Mouse (Mus musculus) hindbrain, embryonic 14.5 days (tissue): ENCODE measurements around the gene Stt3a. TPM values are rescaled to one million over a fixed set of nuclear protein-coding genes. Genes with fewer than 3 reads are reported as not detected.

Source experiments
- polyA plus RNA-seq: library from polyadenylated mRNA; unstranded; fragments of >200 nt; fragmentation: Nextera tagmentation; extraction: Ambion mirVana; gene quantifications from 2 replicates; pipeline ENCODE4 v1.2.1, GENCODE M21; 2014

Gene Stt3a
- polyA plus RNA-seq, 1 experiment from 2014 or later = 79.8 TPM

Other genes with a start within 250 kb of the Stt3a start
- not detected in 2 replicates for gene Gm5615, start 225.7 kb downstream of the Stt3a start, polyA plus RNA-seq
- not detected in 2 replicates for gene Gm17689, start 185.0 kb downstream of the Stt3a start, polyA plus RNA-seq
- not detected in 2 replicates for gene A630095E13Rik, start 124.3 kb downstream of the Stt3a start, polyA plus RNA-seq
- gene Acrv1, start 74.5 kb downstream of the Stt3a start, polyA plus RNA-seq = not detected in 2 replicates
- 8.8 and 9.2 TPM in 2 replicates for gene Chek1, start 40.6 kb downstream of the Stt3a start, polyA plus RNA-seq
- gene Ei24, start 29.7 kb upstream of the Stt3a start, polyA plus RNA-seq = 73.6 and 88.3 TPM in 2 replicates
- 549 and 551 TPM in 2 replicates for gene Fez1, start 54.2 kb upstream of the Stt3a start, polyA plus RNA-seq